Mouse (Mus musculus) ES-Bruce4 (cell line): ENCODE data around the gene Sptlc3.

Experiments
- CTCF ChIP-seq: IDR thresholded peaks from one replicate; pipeline ENCODE4 v1.8.1; 2011; ENCODE audit warnings: low read depth, low read length
- EP300 ChIP-seq: IDR thresholded peaks from 2 replicates; pipeline ENCODE4 v1.6.1; 2011; ENCODE audit warnings: low read depth, low read length; ENCODE audit not compliant: insufficient read depth
- POLR2A ChIP-seq: IDR thresholded peaks from one replicate; pipeline ENCODE4 v1.8.1; 2011; ENCODE audit warnings: low read length; ENCODE audit not compliant: insufficient read depth

DNA sequence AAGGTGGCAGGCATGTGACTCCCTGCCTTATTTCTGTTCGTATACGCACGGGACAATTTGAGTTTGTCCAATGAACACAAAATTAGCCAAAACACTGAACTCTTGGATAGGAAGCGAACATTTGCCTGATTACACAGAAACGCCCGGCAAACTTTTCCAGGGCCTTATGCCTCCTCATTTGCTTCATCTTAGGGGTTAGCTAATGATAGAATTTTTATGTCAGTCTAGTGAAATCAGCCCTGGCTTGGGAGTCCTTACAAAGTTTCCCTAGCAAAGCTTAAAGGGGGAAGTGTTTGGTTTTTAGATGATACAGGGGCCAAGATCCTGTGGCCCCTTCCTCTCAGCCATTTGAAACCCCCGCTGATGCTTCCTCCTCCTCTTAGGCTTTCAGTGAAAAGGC, 115.5 kb downstream of the Sptlc3 start:
- TF ChIP-seq CTCF: no peak
- no peak for TF ChIP-seq POLR2A
- no peak for TF ChIP-seq EP300
